Mouse (Mus musculus) liver, postnatal 0 days (tissue): Measurements from ENCODE around the gene Trp53tg5.

Experiments used
- CTCF ChIP-seq: sonication (generic); IDR thresholded peaks from 2 replicates; pipeline ENCODE4 v1.5.1; 2016; ENCODE audit warnings: antibody characterized with exemption, low read depth
- EP300 ChIP-seq: IDR thresholded peaks from 2 replicates; pipeline ENCODE4 v1.6.1; 2016; ENCODE audit warnings: antibody characterized with exemption, low read depth, mild to moderate bottlenecking

DNA sequence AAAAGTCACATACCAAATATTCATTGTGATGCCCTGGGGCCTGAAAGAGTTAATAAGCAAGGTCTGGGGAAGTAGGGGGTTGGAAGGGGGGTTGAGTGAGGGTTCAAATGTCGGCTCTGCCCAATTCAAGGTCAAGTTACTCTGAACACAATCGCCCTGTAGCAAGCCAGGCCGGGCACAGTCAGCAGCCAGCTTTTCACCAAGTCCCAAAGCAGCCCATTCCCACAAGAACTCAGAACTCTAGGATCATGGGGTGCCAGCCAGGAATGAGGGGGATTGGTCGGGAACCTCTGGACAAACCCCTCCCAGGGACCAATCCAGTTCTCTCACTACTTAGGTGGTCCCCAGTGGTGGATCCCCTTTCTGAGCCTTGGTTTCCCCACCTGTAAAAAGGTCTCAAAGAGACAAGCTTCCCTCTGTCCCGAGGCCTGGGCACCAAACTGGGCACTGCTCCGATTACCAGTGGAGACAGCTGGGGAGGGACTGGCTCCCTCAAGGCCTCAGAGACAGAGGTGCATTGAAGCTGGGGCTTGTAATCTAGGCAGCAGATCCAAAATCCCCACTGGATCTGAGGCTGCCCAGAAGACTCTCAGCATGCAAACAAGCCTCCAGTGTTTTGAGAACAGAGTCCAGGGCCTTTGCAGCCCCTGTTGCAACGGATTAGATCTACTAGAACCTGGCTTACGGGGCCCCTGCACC, 37.2 kb downstream of the Trp53tg5 start:
- TF ChIP-seq CTCF (no peak), EP300 (no peak)
